Mouse (Mus musculus) megakaryocyte, embryonic 14.5 days (primary cell): ENCODE data around the gene Anapc16. TPM values are rescaled to one million over a fixed set of nuclear protein-coding genes. Genes with fewer than 3 reads are reported as not detected.
A peak's percentile ranks its signal among the peaks of the same experiment; 100 is the strongest.
"Not testable (repeated sequence)": the region's sequence is repeated elsewhere in the genome, so short reads cannot be mapped to it uniquely, and the experiment has no call there.

ENCODE experiments used
- H3K27me3 ChIP-seq: replicated peaks from 2 replicates; pipeline ENCODE3; 2012; ENCODE audit warnings: inconsistent platforms
- H3K36me3 ChIP-seq: replicated peaks from 2 replicates; pipeline ENCODE3; 2012; ENCODE audit warnings: low read length, inconsistent platforms, mixed read lengths
- H3K4me1 ChIP-seq: 2 replicates; pipeline ENCODE4 v1.6.1; 2012; ENCODE audit warnings: inconsistent platforms
- H3K4me3 ChIP-seq: replicated peaks from 2 replicates; pipeline ENCODE3; 2012; ENCODE audit warnings: moderate library complexity, mild to moderate bottlenecking, inconsistent platforms
- H3K9me3 ChIP-seq: 2 replicates; pipeline ENCODE4 v1.6.1; 2012; ENCODE audit warnings: inconsistent platforms
- FLI1 ChIP-seq: IDR thresholded peaks from 2 replicates; pipeline ENCODE4 v1.6.1; 2012; ENCODE audit warnings: low read length, inconsistent platforms, mixed read lengths
- GATA1 ChIP-seq: IDR thresholded peaks from 3 replicates; pipeline ENCODE4 v1.6.1; 2012; ENCODE audit warnings: mixed read lengths, low read length, inconsistent platforms, borderline replicate concordance
- polyA plus RNA-seq: library from polyadenylated mRNA; stranded (reverse); fragments of >175 nt; gene quantifications from 2 replicates; pipeline ENCODE4 v1.2.3, GENCODE M21; 2012; ENCODE audit warnings: low replicate concordance; ENCODE audit not compliant: insufficient read depth

Gene Anapc16
- polyA plus RNA-seq, 1 experiment = 169 TPM

DNA sequence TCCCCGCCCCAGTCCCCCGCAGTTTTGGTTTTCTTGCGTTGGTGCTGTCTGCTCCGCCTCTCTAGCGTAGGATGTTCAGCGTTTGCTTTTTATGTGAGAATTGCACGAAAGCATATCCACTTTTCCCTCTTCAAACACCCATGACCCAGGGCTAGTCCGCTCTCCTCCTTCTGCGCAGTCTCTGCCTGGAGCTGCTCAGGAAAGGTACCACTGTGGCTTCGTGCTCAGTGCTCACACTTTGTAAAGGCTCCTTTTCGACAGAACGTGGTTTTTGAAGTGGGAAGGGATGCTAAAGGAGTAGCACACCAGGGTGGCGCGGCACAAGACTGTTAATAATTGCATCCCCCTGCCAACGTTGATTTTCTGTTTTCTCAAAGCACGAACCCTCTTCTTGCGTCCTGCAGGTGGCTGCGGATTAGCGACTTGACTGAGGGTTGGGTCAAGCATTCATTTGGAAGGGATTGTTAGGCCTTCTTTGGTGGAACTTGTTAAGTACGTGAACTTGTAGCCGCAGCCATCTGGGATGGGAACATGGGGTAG, 348 bp upstream of the Anapc16 start:
- H3K9me3 ChIP-seq = no peaks in the 10 kb centered on the region
- peak overlapping the region; percentile 98 for H3K4me3 ChIP-seq
- peaks cover 62% of the 10 kb centered on the region for H3K4me1 ChIP-seq
- no peaks in the 10 kb centered on the region for H3K27me3 ChIP-seq
- peaks cover 34% of the 10 kb centered on the region for H3K36me3 ChIP-seq
- TF ChIP-seq GATA1 (no peak), FLI1 (no peak)

DNA sequence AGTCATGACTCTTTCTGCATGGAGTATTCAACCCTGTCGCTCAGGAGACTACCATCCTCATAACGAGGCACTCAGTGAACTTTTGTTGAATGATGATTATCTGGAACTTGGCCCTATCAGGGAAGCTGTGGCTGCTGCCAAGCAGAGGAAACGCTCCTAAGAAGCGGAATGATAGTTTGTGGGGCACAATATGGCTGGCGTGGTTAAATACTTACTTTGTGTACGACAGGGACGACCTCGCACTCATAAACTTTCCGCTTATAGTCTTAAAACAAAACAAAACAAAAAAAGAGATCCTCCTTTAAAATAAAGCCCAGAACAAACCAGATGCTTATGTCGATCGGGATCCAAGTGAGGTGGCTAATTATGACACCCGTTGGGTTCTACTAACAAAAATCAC, 732 bp downstream of the Anapc16 start:
- H3K9me3 ChIP-seq = no peaks in the 10 kb centered on the region
- no peak for TF ChIP-seq FLI1
- TF ChIP-seq GATA1 = no peak
- peak overlapping the region; percentile 98 for H3K4me3 ChIP-seq
- peaks cover 23% of the 10 kb centered on the region for H3K36me3 ChIP-seq
- H3K4me1 ChIP-seq = peaks cover 61% of the 10 kb centered on the region
- H3K27me3 ChIP-seq = no peaks in the 10 kb centered on the region

DNA sequence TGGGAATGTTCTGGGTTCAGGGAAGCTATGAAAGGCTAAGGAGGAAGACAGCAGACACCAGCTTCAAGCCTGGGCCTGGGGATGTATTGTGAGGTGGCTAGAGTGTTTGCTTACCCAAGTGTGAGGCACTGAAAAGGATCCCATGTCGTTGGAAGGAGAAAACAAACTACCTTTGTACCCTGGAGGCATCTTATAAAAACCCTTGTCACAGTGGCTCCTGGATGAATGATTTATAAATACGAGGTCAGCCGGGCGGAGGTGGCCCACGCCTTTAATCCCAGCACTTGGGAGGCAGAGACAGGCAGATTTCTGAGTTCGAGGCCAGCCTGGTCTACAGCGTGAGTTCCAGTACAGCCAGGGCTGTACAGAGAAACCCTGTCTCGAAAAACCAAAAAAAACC, 1.3 kb downstream of the Anapc16 start:
- Histone ChIP-seq H3K36me3 (peaks cover 23% of the 10 kb centered on the region), H3K4me3 (peak overlapping the region; percentile 86), H3K4me1 (peaks cover 61% of the 10 kb centered on the region)
- H3K27me3 ChIP-seq, H3K9me3 ChIP-seq: not testable (repeated sequence)

DNA sequence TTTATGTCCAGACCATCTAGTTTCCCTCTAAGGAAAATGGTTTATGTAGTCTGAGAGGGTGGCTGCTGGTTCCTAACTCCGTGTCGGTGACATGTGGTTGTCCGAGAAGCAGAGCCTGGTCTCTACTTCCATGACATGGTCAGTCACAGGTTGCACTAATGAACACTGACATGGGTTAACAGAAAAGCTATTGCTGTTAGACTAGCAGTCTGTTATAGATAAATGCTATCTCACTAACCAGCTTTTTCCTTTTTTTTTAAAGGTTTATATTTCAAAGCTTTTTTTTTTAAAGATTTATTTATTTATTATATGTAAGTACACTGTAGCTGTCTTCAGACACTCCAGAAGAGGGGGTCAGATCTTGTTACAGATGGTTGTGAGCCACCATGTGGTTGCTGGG, 3.9 kb downstream of the Anapc16 start:
- no peak for TF ChIP-seq FLI1
- no peak for TF ChIP-seq GATA1
- Histone ChIP-seq H3K4me3 (no peak overlapping the region), H3K27me3 (no peaks in the 10 kb centered on the region), H3K4me1 (peaks cover 66% of the 10 kb centered on the region), H3K36me3 (peaks cover 42% of the 10 kb centered on the region), H3K9me3 (no peaks in the 10 kb centered on the region)

DNA sequence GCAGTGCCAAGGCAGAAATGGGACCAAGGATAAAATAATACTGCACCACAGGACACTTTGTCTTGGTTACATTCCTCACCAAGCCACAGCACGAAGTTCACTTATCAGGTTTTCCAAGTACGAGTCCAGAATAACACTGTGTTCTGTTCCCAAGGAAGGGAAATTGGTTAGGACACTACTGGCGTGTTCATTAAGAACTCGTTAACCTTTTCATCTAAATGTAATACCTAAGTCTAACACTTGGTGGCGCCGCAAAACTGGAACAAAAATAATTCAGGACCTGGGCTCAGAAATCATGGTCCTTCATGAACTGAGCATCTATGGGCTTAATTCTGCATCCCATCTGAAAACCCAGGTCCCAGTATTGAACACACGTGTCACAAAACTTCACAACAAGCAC, 5.3 kb downstream of the Anapc16 start:
- H3K27me3 ChIP-seq = no peaks in the 10 kb centered on the region
- H3K9me3 ChIP-seq = no peaks in the 10 kb centered on the region
- H3K4me1 ChIP-seq = peaks cover 65% of the 10 kb centered on the region
- no peak overlapping the region for H3K4me3 ChIP-seq
- TF ChIP-seq FLI1 (no peak), GATA1 (no peak)
- peaks cover 55% of the 10 kb centered on the region for H3K36me3 ChIP-seq

DNA sequence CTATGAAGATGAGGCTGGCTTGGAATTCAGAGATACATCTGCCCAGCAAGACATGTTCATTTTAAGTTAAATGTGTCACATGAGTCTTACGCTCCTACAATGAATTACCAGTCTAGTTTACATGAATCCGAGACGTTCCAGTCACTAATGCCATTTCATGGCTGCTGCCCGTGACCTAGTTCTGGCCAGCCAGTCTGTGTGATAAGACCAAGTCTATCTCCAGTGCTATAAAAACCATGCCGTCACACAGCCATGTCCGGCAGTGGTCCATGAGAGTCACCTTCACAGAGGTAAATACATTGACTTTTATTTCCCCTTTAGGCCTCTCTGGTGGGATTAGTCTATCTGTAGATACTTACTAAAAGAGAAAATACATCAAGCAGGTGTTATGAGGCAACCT, 7.0 kb downstream of the Anapc16 start:
- Histone ChIP-seq H3K36me3 (peaks cover 65% of the 10 kb centered on the region), H3K4me3 (no peak overlapping the region), H3K4me1 (peaks cover 69% of the 10 kb centered on the region), H3K9me3 (no peaks in the 10 kb centered on the region), H3K27me3 (no peaks in the 10 kb centered on the region)
- TF ChIP-seq GATA1 (no peak), FLI1 (no peak)

DNA sequence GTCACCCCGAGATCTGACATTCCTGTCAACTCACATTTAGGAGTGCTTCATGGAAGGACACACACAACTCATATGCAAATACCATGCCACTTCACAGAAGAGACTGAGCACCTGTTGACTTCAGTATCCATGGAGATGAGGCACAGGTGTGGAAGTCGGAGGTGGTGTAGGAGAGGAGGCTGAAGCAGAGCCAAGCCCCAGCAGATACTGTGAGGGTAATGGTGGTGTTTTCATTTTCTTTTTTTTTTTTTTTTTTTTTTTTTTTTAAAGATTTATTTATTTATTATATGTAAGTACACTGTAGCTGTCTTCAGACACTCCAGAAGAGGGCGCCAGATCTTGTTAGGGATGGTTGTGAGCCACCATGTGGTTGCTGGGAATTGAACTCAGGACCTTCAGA, 9.1 kb downstream of the Anapc16 start:
- peaks cover 50% of the 10 kb centered on the region for H3K4me1 ChIP-seq
- H3K27me3 ChIP-seq, H3K4me3 ChIP-seq, H3K9me3 ChIP-seq: not testable (repeated sequence)
- H3K36me3 ChIP-seq = peaks cover 75% of the 10 kb centered on the region

DNA sequence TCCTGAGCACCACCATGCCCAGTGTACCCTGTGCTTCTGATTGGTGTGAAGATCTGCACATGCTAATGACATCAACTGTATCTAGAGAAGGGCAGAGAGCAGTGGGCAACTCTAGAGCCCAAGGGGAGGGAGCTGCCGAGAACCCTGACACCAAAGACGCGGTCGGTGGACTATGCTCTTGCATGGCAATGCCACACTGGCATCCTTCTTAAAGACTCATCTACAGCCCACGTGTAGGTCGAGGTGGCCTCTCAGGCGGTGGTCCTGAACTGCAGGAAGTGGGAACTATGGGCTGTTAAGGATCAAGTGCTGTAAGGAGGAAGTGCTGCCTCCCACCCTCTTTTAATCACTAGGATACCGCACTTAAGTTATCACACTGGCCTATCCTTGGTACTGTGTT, 10.9 kb downstream of the Anapc16 start:
- H3K36me3 ChIP-seq = peaks cover 93% of the 10 kb centered on the region

DNA sequence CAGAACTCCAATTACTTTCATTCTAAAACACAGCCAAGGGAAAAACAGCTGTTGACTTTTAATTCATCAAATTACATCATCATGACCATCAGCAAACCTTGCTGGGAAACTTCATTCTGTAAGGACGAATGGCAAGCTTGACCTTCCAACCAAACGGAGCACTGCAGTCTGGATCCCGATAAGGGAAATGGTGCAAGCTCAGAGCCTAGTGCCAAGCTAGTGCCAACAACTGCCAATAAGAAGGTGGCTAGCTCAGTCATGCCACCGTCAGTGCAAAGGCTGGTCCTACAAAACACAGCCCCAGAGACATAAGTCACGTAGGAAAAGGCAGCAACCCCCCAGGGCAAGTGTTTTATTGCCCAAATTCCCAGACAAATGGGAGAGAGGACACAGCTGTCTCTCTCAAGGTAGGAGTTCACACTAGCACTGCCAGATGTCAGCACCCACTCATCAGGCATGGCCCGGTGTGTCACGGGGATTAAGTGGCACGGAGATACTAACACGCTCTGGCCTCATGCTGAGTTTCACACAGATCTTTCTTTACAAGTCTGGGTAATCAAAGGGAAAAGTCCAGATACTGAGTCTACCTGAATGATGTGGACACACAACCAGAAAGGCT, 11.6 kb downstream of the Anapc16 start:
- TF ChIP-seq GATA1 (no peak), FLI1 (no peak)
- Histone ChIP-seq H3K4me3 (no peak overlapping the region), H3K36me3 (peaks cover 95% of the 10 kb centered on the region), H3K27me3 (no peaks in the 10 kb centered on the region), H3K9me3 (no peaks in the 10 kb centered on the region), H3K4me1 (peaks cover 33% of the 10 kb centered on the region)

More for the DNA sequence above, 10.9 kb downstream of the Anapc16 start:
- Histone ChIP-seq H3K4me1 (peaks cover 34% of the 10 kb centered on the region), H3K9me3 (no peaks in the 10 kb centered on the region), H3K27me3 (no peaks in the 10 kb centered on the region), H3K4me3 (no peak overlapping the region)
- TF ChIP-seq GATA1 = no peak
- TF ChIP-seq FLI1 = no peak

DNA sequence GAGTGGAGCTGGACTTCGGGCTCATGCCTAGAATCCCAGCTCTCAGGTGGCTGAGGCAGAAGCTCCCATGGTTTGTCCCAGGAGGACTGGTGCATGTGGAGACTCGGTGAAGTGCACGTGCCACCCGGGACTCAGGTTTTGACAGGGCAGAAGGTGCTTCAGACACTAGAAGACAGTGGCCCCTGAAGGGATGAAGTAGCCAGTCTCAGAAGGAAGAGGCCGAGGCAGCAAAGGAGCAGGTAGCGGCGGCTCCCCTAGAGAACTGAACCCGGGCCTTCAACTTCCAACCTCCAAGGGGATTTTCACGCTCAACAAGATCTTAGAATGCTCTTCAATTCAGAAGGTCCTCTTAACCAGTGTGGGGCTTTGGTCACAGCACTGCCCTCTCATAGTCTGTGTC, 12.5 kb downstream of the Anapc16 start:
- H3K4me1 ChIP-seq = peaks cover 24% of the 10 kb centered on the region
- no peak for TF ChIP-seq GATA1
- no peak for TF ChIP-seq FLI1

DNA sequence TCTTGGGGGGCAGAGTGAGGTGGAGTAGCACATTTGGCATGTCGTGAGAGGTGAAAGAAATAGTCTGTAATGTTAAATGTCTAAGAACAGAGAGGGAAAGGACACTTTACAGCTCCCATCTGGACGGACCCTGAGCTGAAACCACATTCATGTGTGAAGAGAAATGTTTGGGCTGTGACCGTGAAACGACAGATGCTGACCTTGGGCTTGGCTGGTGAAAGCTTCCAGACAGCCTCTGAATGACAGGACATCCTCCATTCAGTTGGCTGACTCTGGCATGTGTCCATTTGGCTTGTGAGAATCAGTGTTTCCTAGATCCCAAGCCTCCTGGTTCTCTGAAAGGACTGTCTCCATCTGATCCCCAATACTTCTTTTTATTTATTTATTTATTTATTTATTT, 14.9 kb downstream of the Anapc16 start:
- H3K36me3 ChIP-seq = peaks cover 94% of the 10 kb centered on the region
- no peaks in the 10 kb centered on the region for H3K9me3 ChIP-seq
- TF ChIP-seq GATA1 = no peak
- TF ChIP-seq FLI1 = no peak
- H3K4me1 ChIP-seq = peaks cover 30% of the 10 kb centered on the region
- H3K27me3 ChIP-seq = no peaks in the 10 kb centered on the region
- no peak overlapping the region for H3K4me3 ChIP-seq

More for the DNA sequence above, 12.5 kb downstream of the Anapc16 start:
- Histone ChIP-seq H3K4me3 (no peak overlapping the region), H3K27me3 (no peaks in the 10 kb centered on the region), H3K9me3 (no peaks in the 10 kb centered on the region), H3K36me3 (peaks cover 95% of the 10 kb centered on the region)
